Mouse (Mus musculus): Measurements from ENCODE around the gene Mecom.

DNA sequence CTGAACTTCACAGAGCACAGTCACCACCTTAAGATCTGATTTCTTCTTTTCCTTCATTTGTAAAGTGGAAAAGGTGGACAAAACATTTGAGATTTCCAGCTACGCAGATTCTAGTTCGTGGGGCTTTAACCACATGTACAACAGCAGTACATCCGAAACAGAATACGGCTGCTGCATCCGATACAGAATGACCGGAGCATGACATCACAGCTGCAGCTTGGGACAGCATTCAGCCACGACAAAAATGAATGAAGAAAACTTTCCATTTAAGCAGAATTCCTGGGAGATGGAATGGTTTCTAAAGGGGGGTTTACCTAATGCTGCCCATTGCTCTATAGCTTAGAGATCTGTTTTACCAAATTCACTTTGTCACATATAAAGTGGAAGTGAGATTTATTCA, 583.9 kb downstream of the Mecom start:
- no peak for TF ChIP-seq TAL1 (IDR thresholded peaks at IDR 0.05; ENCODE audit: low read length)
- TF ChIP-seq GATA1 (IDR thresholded peaks at IDR 0.05; ENCODE audit: low read length) = no peak
